Mouse (Mus musculus) thymus, postnatal 36 days (tissue): ENCODE results near the gene Ppp1r9b.

ENCODE experiments used
- DNase-seq, 2 experiments: peaks; one replicate each; pipeline ENCODE4 v3.0.0; 2022; ENCODE audit warnings: mixed read lengths in 2 of 2

The Ppp1r9b gene

DNA sequence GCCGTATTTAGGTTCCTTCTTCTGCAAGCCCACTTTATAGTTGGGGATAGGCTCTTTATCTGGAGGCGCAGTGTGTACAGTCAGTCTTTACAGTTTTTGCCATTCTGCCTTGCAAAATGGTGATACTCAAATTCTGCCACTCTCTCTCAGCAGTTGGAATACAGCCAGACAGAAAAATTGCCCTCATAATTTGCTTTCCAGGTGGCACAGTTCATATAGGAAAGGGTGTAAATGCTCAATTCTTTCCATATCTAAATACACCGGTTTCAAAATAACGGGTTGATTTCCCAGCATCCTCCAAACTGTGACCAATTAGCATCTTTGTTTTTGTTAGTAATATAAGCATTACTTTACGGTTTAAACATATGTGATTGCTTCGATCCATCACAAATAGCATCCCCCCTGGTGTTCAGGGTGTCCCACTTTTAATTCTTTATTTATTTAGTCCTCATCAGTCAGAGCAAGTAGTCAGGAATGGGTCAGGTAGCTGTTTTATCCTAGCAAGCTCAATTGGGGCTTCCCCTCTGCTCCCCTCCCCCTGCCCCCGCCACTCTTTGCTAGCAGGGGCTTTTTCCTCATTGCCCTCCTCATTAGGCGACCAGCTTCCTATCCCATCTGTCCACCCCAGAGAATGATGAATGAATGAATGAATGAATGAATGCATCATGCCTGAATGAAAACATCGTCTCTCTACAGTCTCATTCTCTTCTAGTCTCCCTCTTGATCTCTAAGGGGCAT is 12.5 kb upstream of the Ppp1r9b start:
- DNase-seq, result no peak

GRCm38 (mm10) chr11:94978947-94979346 is 11.9 kb upstream of the Ppp1r9b start:
- DNase-seq, result peak; percentile 94 to 95

DNA sequence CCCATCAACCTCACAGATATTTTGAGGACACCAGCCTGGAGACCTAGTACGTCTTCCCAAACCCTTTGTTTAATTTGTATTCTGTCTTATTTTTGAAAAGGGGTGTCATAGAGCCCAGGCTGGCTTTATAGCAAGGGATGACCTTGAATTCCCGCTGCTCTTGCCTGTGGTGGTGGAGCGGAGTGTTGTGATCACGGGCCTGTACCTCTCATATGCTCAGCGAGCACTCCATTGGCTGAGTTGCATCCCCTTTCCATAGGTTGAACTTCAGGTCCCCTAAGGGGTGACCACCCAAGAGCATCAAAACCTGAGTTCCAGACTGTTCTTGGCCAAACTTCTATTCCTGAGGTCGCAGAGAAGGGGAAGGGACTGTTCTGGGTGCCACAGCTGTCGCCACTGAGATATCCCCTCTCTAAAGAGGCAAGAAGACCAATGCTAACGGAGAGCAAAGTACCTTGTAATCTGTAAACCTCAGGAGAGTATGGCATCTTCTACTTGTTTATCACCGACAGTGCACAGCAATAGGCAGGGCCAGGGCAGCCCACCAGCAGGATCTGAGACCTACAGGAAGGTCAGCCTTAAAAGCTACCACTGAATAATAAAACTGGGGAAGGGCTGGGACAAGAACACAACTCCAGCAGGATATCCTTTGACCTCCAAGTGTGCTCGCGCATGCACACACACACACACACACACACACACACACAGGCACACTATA is 11.2 kb upstream of the Ppp1r9b start:
- no peak for DNase-seq

DNA sequence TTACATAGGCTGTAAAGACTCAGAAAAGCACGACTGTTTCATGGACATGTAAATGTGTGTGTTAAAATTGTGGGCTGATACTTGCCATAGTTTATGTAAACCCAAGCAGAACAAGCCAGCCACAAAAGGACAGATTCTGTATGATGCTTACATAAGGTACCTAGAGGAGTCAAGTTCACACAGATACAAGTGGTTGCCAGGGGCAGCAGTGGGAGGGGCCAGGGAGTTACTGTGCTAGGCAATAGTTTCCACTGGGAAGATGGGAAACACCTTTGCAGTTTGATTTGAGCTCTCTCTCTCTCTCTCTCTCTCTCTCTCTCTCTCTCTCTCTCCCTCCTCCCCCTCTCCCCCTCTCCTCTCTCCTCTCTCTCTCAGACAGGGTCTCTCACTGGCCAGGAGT is 5.7 kb upstream of the Ppp1r9b start:
- no peak for DNase-seq

DNA sequence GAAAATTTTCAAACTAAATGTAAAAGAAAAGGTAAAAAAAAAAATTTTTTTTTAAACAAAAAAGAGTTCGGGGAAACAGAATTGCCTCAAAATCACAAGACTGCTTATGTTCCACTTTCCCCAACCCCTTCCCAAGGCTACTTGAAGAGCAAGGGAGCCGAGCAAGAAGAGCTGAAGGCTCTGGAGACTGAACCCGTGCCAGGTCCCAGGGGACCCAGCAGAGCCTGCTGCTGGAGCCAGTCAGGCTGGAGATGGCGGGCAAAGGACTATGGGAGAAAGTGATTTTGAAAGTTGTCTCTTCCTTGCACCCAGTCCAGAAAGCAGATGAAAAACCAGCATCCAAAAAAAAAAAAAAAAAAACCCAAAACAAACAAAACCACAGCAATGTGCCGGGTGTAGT is 5.0 kb upstream of the Ppp1r9b start:
- DNase-seq, result no peak

GRCm38 (mm10) chr11:94986435-94986834 is 4.4 kb upstream of the Ppp1r9b start:
- peak in 1 of 2 experiments; percentile 35 for DNase-seq

DNA sequence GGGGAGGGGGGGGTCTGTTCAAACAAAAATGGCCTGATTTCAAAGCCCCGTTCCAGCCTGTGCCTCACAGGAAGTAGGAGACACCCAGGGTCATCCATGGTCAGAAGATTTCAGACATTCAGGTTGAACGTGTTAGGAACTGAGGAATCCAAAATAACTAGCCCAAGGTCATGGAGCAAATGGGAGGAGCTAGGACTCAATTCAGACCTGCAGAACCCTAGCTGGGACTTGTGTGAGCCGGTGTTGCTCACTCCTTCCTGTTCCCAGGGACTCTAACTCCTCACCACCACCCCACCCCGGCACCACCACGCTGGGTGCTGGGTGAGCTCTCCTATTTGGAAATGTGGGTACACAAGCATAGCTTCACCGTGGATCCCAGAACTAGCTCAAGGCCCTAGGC is 3.5 kb upstream of the Ppp1r9b start:
- DNase-seq, result peak in 1 of 2 experiments; percentile 26

GRCm38 (mm10) chr11:94987851-94988250 is 3.0 kb upstream of the Ppp1r9b start:
- no peak for DNase-seq

DNA sequence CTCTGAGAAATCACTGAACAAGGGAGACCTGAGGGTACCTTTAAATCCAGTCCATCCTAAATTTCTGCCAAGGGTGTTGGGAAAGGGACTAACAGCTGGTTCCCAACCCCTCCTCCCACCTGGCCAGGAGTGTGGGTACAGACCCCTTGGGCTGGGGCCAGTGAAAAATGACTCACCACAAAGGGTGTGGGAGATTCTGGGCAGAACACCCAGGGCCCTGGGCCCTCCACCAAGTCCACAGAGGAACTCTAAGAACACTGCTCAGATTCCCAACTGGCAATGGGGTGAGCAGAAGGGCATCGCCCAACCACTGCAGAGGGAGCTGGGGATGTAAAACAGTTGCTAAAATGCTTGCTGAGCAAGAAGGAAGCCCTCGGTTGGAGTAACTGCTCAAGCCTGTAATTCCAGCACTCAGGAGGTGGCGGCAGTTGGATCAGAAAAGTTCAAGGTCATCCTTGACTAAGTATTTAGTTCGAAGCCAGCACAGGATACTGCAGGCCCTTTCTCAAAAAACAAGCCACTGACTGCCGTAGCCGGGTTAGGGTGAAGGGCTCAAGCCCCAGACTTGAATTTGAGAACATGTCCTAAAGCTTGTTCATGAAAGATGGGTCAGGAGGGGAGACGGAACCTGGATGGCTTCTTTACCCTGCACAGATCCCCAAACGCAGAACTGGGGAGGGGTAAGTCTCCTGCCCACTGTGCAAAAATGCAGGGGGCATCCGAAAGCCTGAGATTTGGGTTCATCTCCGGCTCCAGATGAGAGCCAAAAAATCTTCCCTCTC is 1.9 kb upstream of the Ppp1r9b start:
- peak in 1 of 2 experiments; percentile 30 for DNase-seq

GRCm38 (mm10) chr11:94989562-94990017 is 1.2 kb upstream of the Ppp1r9b start:
- DNase-seq, result peak; percentile 76 to 84

DNA sequence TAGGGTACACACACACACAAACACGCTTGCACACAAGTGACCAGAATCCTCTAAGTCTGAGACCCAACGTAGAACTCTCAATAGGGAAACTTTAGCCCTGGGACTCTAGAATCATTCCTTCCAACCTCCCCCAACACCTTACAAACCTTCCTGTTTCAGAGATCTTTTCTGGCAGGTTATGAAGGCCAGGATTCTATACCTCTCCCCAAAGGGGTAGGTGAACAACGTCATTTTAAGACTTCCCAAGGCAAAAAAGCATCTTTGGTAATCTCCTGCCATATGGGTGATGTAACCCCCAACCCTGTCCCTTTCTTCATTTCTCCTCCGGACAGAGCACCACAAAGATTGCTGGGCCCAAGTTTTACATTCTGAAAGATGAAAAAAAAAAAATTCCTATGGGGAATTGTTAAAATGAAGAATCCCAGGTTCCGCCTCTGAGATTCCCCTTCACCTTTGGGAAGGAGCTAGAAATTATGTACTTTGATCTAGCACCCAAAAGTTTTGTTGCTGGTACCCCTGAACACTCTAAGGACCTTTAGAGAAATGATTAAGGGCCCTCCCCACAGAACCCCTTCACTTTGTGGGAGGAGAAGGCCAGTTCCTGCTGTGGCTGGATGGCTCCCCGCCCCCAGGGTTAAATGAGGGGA is 610 bp upstream of the Ppp1r9b start:
- no peak for DNase-seq

GRCm38 (mm10) chr11:94991641-94992479 is 1.0 kb downstream of the Ppp1r9b start:
- peak; percentile 67 to 74 for DNase-seq

- peak in 1 of 2 experiments; percentile 57 for DNase-seq
These were observed 1.6 kb downstream of the Ppp1r9b start for GRCm38 (mm10) chr11:94992480-94992753.

GRCm38 (mm10) chr11:94992754-94993606 is 2.1 kb downstream of the Ppp1r9b start:
- DNase-seq, result peak; percentile 65 to 73

DNA sequence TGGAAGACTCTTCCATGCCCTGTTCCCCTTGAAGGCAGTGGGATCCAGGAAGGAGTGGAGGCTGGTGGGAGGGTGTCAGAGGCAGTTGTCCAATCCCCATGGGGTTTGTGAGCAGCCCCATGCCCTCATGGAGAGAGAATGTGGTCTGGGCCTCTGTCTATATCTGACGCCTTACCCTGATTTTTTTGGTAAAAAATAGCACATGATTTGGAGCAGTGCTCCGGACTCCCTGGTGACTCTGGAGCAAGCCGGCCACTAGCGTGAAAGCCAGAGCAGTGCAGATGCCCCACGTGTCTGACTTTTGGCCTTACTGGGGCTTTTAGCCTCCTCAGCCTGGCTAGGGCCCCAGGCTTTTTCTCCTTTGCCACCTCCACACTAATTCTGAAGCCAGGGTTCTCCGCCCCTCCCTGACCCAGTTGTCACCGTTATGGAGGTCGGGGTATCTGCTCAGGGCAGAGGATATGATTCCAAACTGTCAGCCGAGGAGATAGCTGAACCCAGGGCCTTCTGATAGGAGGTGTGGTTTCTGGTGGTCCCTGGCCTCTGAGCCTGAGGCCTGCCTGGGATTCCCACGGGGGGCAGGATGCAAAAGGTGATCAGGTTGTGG is 3.5 kb downstream of the Ppp1r9b start:
- DNase-seq, result no peak

- peak in 1 of 2 experiments; percentile 24 for DNase-seq
These were observed 4.3 kb downstream of the Ppp1r9b start for GRCm38 (mm10) chr11:94994947-94995772.

DNA sequence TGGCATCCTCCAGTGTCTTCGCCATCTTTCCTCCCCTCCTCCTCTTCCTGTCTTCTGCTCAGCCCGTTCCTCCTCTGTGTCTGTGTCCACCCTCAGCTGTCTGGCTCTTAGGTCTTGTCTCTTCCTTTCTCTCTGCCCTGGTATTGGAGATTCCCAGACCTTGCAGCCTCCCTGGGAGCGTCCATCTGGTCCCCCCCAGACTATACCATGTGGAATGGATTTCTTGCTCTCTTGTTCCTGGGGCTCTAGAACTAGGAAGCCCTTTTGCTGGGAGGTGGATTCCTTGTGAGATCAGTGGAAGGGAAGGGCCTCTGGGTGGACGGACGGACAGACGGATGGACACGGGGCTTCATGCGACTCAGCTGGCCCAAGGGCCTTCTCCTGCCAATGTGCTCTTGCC is 5.3 kb downstream of the Ppp1r9b start:
- peak in 1 of 2 experiments; percentile 16 for DNase-seq

DNA sequence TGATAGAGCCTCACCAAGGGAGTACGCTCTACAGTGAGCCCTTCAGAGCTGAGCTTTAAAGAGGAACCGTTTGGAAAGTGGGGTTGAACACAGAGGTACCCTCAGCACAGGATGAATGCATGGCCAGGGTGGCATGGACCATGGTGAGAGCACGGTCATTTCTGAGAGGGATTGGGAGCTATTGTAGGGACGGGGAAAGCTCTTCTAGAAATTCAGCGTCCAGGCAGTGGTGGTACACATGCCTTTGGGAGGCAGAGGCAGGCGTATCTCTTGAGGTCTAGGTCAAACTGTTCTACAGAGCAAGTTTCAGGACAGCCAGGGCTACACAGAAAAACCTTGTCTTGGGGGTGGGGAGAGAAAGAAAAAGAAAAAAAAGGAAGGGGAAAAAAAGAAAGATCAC is 6.1 kb downstream of the Ppp1r9b start:
- peak in 1 of 2 experiments; percentile 17 for DNase-seq

DNA sequence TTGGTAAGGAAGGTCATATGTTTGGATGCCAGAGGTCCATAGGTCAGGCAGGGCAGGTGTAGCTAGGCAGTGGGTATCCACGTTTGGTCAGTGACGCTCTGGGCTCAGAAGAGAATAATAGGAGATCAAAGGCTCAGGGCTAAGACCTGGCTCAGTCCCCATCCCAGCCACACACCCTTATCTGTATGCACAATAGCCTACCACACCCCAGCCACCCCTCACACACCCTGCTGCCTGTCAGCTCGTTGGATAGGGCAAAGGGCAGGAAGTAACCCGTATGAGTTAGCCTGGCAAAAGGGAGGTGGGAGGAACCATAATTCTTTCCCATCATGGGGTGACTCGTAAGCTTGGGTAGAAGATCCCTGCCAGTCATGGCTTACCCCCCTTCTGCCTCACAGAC is 6.8 kb downstream of the Ppp1r9b start:
- no peak for DNase-seq
